Mouse (Mus musculus): ENCODE data around the gene Srsf10.

- TF ChIP-seq CTCF (IDR thresholded peaks at IDR 0.05; ENCODE audit: borderline replicate concordance, insufficient read depth, low read length) (peak; percentile 98), POLR2A (IDR thresholded peaks at IDR 0.05; ENCODE audit: low read depth, low read length) (no peak)
Observed at GRCm38 (mm10) chr4:135889884-135890283, 34.3 kb downstream of the Srsf10 start.
